Mouse (Mus musculus) heart, embryonic 12.5 days (tissue): ENCODE measurements around the gene Mrps26. TPM values are rescaled to one million over a fixed set of nuclear protein-coding genes. Genes with fewer than 3 reads are reported as not detected.
A peak's percentile ranks its signal among the peaks of the same experiment; 100 is the strongest.
"Not testable (repeated sequence)": the region's sequence is repeated elsewhere in the genome, so short reads cannot be mapped to it uniquely, and the experiment has no call there.

Source experiments
- ATAC-seq: fragments of 200-750 bp; cut with Nextera tagmentation; 2 replicates; pipeline ENCODE4 v1.8.0; 2017; ENCODE audit warnings: moderate TSS enrichment, moderate library complexity; ENCODE audit not compliant: insufficient number of reproducible peaks, low FRiP score
- H3K27ac ChIP-seq: fragments of 300-500 bp; sonication (generic); 2 replicates; pipeline ENCODE4 v1.5.1; 2016; ENCODE audit warnings: mild to moderate bottlenecking, moderate library complexity; ENCODE audit not compliant: poor library complexity, severe bottlenecking
- H3K27me3 ChIP-seq: fragments of 300-500 bp; sonication (generic); replicated peaks from 2 replicates; pipeline ENCODE4 v1.6.1; 2016; ENCODE audit warnings: mild to moderate bottlenecking, moderate library complexity
- H3K36me3 ChIP-seq: fragments of 300-500 bp; sonication (generic); 2 replicates; pipeline ENCODE4 v1.6.1; 2016; ENCODE audit warnings: mild to moderate bottlenecking, moderate library complexity
- H3K4me1 ChIP-seq: fragments of 300-500 bp; sonication (generic); replicated peaks from 2 replicates; pipeline ENCODE4 v1.6.1; 2016; ENCODE audit warnings: mild to moderate bottlenecking
- H3K4me2 ChIP-seq: fragments of 300-500 bp; sonication (generic); 2 replicates; pipeline ENCODE4 v1.6.1; 2016; ENCODE audit warnings: mild to moderate bottlenecking, moderate library complexity
- H3K4me3 ChIP-seq: fragments of 300-500 bp; sonication (generic); 2 replicates; pipeline ENCODE4 v1.5.1; 2016; ENCODE audit warnings: mild to moderate bottlenecking
- H3K9ac ChIP-seq: fragments of 300-500 bp; sonication (generic); 2 replicates; pipeline ENCODE4 v1.6.1; 2016; ENCODE audit warnings: mild to moderate bottlenecking, moderate library complexity
- H3K9me3 ChIP-seq: fragments of 300-500 bp; sonication (generic); replicated peaks from 2 replicates; pipeline ENCODE4 v1.6.1; 2016; ENCODE audit warnings: mild to moderate bottlenecking, moderate library complexity
- WGBS: fragments of 180-500 bp; shearing (Covaris S2); methylation state at CpG from one replicate; pipeline ENCODE4 v1.1.7; 2016; 5-methylcytosine and 5-hydroxymethylcytosine counted together
- polyA plus RNA-seq: library from polyadenylated mRNA; unstranded; fragments of >200 nt; fragmentation: Nextera tagmentation; extraction: Ambion mirVana; gene quantifications from 2 replicates; pipeline ENCODE4 v1.2.1, GENCODE M21; 2016

Mrps26 gene
- polyA plus RNA-seq, 1 experiment from 2014 or later: 66.9 TPM

GRCm38 (mm10) chr2:130575873-130576272, 12.3 kb downstream of the Mrps26 start, which contains the start of gene Oxt:
TSS of gene Oxt (plus strand) at chr2:130576173.
- Histone ChIP-seq H3K9ac (peak within 1 kb of the TSS; percentile 64), H3K4me1 (peaks cover 31% of the 10 kb centered on the region), H3K4me2 (peak within 1 kb of the TSS; percentile 70), H3K36me3 (no peaks in the 10 kb centered on the region), H3K27ac (no peak within 1 kb of the TSS), H3K27me3 (peaks cover 78% of the 10 kb centered on the region), H3K9me3 (peaks cover 5% of the 10 kb centered on the region), H3K4me3 (peak within 1 kb of the TSS; percentile 44)
- 53% methylated on average over 9 of the region's 9 CpGs for WGBS
- ATAC-seq: no peak

- not testable (repeated sequence) for H3K9me3 ChIP-seq, ATAC-seq, H3K36me3 ChIP-seq, H3K27ac ChIP-seq
- WGBS: 3% methylated on average over 32 of the region's 32 CpGs
- Histone ChIP-seq H3K4me1 (peaks cover 34% of the 10 kb centered on the region), H3K9ac (peak overlapping the region; percentile 64), H3K27me3 (peaks cover 83% of the 10 kb centered on the region), H3K4me3 (peak overlapping the region; percentile 44), H3K4me2 (peak overlapping the region; percentile 70)
Observed at GRCm38 (mm10) chr2:130576564-130576963, 13.0 kb downstream of the Mrps26 start.

- no peaks in the 10 kb centered on the region for H3K36me3 ChIP-seq
- H3K9me3 ChIP-seq: peaks cover 5% of the 10 kb centered on the region
- ATAC-seq: no peak
- 3% methylated on average over 9 of the region's 9 CpGs for WGBS
- H3K4me1 ChIP-seq: peaks cover 34% of the 10 kb centered on the region
- peak overlapping the region; percentile 44 for H3K4me3 ChIP-seq
- H3K9ac ChIP-seq: no peak overlapping the region
- no peak overlapping the region for H3K27ac ChIP-seq
- H3K4me2 ChIP-seq: peak overlapping the region; percentile 70
- peaks cover 88% of the 10 kb centered on the region for H3K27me3 ChIP-seq
Observed at GRCm38 (mm10) chr2:130577021-130577420, 13.5 kb downstream of the Mrps26 start.

GRCm38 (mm10) chr2:130577632-130578031, 14.1 kb downstream of the Mrps26 start:
- no peak for ATAC-seq
- H3K4me2 ChIP-seq: peak overlapping the region; percentile 70
- 6% methylated on average over 12 of the region's 12 CpGs for WGBS
- peak overlapping the region; percentile 16; the same call in 1 of the 2 replicates for H3K4me3 ChIP-seq
- no peak overlapping the region for H3K9ac ChIP-seq
- peaks cover 91% of the 10 kb centered on the region for H3K27me3 ChIP-seq
- H3K27ac ChIP-seq: no peak overlapping the region
- peaks cover 41% of the 10 kb centered on the region for H3K4me1 ChIP-seq
- peaks cover 5% of the 10 kb centered on the region for H3K9me3 ChIP-seq
- no peaks in the 10 kb centered on the region for H3K36me3 ChIP-seq

- peaks cover 95% of the 10 kb centered on the region for H3K27me3 ChIP-seq
- no peak overlapping the region for H3K27ac ChIP-seq
- H3K4me1 ChIP-seq: peaks cover 44% of the 10 kb centered on the region
- no peaks in the 10 kb centered on the region for H3K36me3 ChIP-seq
- no peak overlapping the region; the same call in 1 of the 2 replicates for H3K4me3 ChIP-seq
- WGBS: 11% methylated on average over 11 of the region's 11 CpGs
- no peak overlapping the region for H3K9ac ChIP-seq
- no peak for ATAC-seq
- H3K9me3 ChIP-seq: peaks cover 5% of the 10 kb centered on the region
- no peak overlapping the region for H3K4me2 ChIP-seq
Observed at GRCm38 (mm10) chr2:130578148-130578547, 14.6 kb downstream of the Mrps26 start.

GRCm38 (mm10) chr2:130579791-130580190, 16.2 kb downstream of the Mrps26 start:
- no peak for ATAC-seq
- Histone ChIP-seq H3K9me3 (peaks cover 5% of the 10 kb centered on the region), H3K4me1 (peaks cover 51% of the 10 kb centered on the region), H3K27me3 (peaks cover 80% of the 10 kb centered on the region), H3K27ac (no peak overlapping the region), H3K36me3 (no peaks in the 10 kb centered on the region), H3K4me3 (no peak overlapping the region), H3K4me2 (peak overlapping the region; percentile 71; the same call in 1 of the 2 replicates), H3K9ac (no peak overlapping the region)
- 9% methylated on average over 8 of the region's 8 CpGs for WGBS

- Histone ChIP-seq H3K27ac (no peak overlapping the region), H3K4me1 (peaks cover 48% of the 10 kb centered on the region)
- 4% methylated on average over 16 of the region's 16 CpGs for WGBS
Observed at GRCm38 (mm10) chr2:130581201-130581600, 17.7 kb downstream of the Mrps26 start.

GRCm38 (mm10) chr2:130582552-130582951, 19.0 kb downstream of the Mrps26 start, which contains the start of gene Avp:
TSS of gene Avp (minus strand) at chr2:130582554.
- peak; percentile 38; the same call in 1 of the 2 replicates for ATAC-seq
- 18% methylated on average over 10 of the region's 10 CpGs for WGBS
- peaks cover 5% of the 10 kb centered on the region for H3K9me3 ChIP-seq
- H3K4me2 ChIP-seq: peak within 1 kb of the TSS; percentile 71; the same call in 1 of the 2 replicates
- no peaks in the 10 kb centered on the region for H3K36me3 ChIP-seq
- peaks cover 55% of the 10 kb centered on the region for H3K27me3 ChIP-seq
- H3K27ac ChIP-seq: no peak within 1 kb of the TSS
- H3K4me3 ChIP-seq: no peak within 1 kb of the TSS
- no peak within 1 kb of the TSS for H3K9ac ChIP-seq
- H3K4me1 ChIP-seq: peaks cover 37% of the 10 kb centered on the region

More at GRCm38 (mm10) chr2:130581201-130581600, 17.7 kb downstream of the Mrps26 start:
- Histone ChIP-seq H3K36me3 (no peaks in the 10 kb centered on the region), H3K27me3 (peaks cover 66% of the 10 kb centered on the region), H3K9ac (no peak overlapping the region), H3K4me3 (peak overlapping the region; percentile 39), H3K4me2 (peak overlapping the region; percentile 71), H3K9me3 (peaks cover 5% of the 10 kb centered on the region)
- ATAC-seq: no peak

GRCm38 (mm10) chr2:130583902-130584560, 20.5 kb downstream of the Mrps26 start:
- no peak overlapping the region for H3K9ac ChIP-seq
- H3K27me3 ChIP-seq: peaks cover 40% of the 10 kb centered on the region
- no peak overlapping the region for H3K4me3 ChIP-seq
- no peaks in the 10 kb centered on the region for H3K9me3 ChIP-seq
- H3K27ac ChIP-seq: no peak overlapping the region
- no peak overlapping the region for H3K4me2 ChIP-seq
- 63% methylated on average over 10 of the region's 10 CpGs for WGBS
- H3K36me3 ChIP-seq: no peaks in the 10 kb centered on the region
- ATAC-seq: no peak
- H3K4me1 ChIP-seq: peaks cover 34% of the 10 kb centered on the region

- WGBS: 75% methylated on average over 6 of the region's 6 CpGs
- H3K4me3 ChIP-seq: no peak overlapping the region
- peaks cover 19% of the 10 kb centered on the region for H3K4me1 ChIP-seq
- no peak overlapping the region for H3K27ac ChIP-seq
- H3K9ac ChIP-seq: no peak overlapping the region
- H3K4me2 ChIP-seq: no peak overlapping the region
- H3K27me3 ChIP-seq: peaks cover 20% of the 10 kb centered on the region
- H3K36me3 ChIP-seq: peaks cover 10% of the 10 kb centered on the region; the same call in 1 of the 2 replicates
- no peak for ATAC-seq
- no peaks in the 10 kb centered on the region for H3K9me3 ChIP-seq
Observed at GRCm38 (mm10) chr2:130586016-130586415, 22.5 kb downstream of the Mrps26 start.

- no peak overlapping the region for H3K27ac ChIP-seq
- H3K9ac ChIP-seq: no peak overlapping the region
- peaks cover 6% of the 10 kb centered on the region for H3K4me1 ChIP-seq
- H3K27me3 ChIP-seq: no peaks in the 10 kb centered on the region
- H3K36me3 ChIP-seq: peaks cover 22% of the 10 kb centered on the region; the same call in 1 of the 2 replicates
- H3K4me3 ChIP-seq: no peak overlapping the region
- no peaks in the 10 kb centered on the region for H3K9me3 ChIP-seq
- H3K4me2 ChIP-seq: no peak overlapping the region
- WGBS: 39% methylated on average over 2 of the region's 2 CpGs
- ATAC-seq: no peak
Observed at GRCm38 (mm10) chr2:130588373-130588772, 24.8 kb downstream of the Mrps26 start.
